Mouse (Mus musculus): ENCODE data around the gene Dcst1. TPM values are rescaled to one million over a fixed set of nuclear protein-coding genes. Genes with fewer than 3 reads are reported as not detected.
A peak's percentile ranks its signal among the peaks of the same experiment; 100 is the strongest.

The Dcst1 gene
- total and polyA plus RNA-seq, 2 experiments from 2014 or later, result 0.29 to 0.50 TPM

GRCm38 (mm10) chr3:89380291-89380690 is 15.2 kb upstream of the Dcst1 start:
- DNase-seq (ENCODE audit: low spot score) (no peak), ATAC-seq (ENCODE audit: insufficient read depth, low read depth) (no peak)
- H3K4me3 ChIP-seq (ENCODE audit: low read depth, low read length), result no peak overlapping the region
- no peaks in the 10 kb centered on the region for H3K27me3 ChIP-seq (ENCODE audit: control insufficient read depth, insufficient read depth, low read length)
- H3K9me3 ChIP-seq (replicated peaks; ENCODE audit: control insufficient read depth, low read length), result no peaks in the 10 kb centered on the region
- 94% methylated on average over 14 of the region's 14 CpGs for WGBS
- peaks cover 6% of the 10 kb centered on the region; the same call in 1 of the 2 replicates for H3K4me1 ChIP-seq (ENCODE audit: control insufficient read depth, insufficient read depth)
- H3K4me2 ChIP-seq (ENCODE audit: low read depth, low read length), result no peak overlapping the region
- no peak overlapping the region for H3K27ac ChIP-seq (ENCODE audit: low read depth)
- H3K36me3 ChIP-seq (replicated peaks; ENCODE audit: control insufficient read depth, insufficient read depth, low read length), result peaks cover 11% of the 10 kb centered on the region
- no peak for TF ChIP-seq CTCF (IDR thresholded peaks at IDR 0.05; ENCODE audit: low read depth)
- TF ChIP-seq EP300 (IDR thresholded peaks at IDR 0.05; ENCODE audit: low read depth), result no peak
- H3K9ac ChIP-seq (replicated peaks; ENCODE audit: low read depth, low read length), result no peak overlapping the region

DNA sequence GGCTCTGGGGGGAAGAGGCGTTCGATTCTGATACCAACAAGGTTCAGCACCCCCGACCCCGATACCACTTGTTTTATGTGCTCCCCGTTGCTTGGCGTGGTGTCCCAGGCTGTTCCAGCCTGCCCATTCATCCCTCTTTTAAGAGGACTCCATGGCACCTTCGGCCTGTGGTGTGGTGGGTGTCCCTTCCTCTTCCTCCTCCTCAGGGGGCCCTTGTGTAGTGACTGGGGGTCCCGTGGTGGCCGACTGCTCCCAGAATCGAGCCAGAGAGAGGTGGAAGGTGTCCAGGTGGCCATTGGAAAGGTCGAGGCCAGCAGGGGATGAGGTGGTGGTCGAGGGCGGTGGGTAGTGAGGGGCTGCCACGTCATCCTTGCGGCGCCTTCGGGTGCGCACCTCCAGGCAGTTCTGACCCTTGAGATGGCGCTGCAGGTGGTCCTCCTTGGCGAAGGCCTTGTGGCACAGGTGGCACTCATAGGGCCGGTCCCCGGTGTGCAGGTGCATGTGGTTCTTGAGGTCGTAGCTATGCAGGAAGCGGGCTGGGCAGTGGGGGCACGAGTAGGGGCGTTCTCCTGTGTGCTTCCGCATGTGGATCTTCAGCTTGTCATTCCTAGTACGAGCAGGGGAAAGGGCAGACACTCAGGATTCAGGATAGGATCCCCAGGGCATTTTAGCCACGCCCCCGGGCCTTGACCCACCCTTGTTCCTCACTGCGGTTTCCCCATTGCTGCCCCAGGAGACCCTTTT is 14.5 kb upstream of the Dcst1 start:
- TF ChIP-seq CTCF (IDR thresholded peaks at IDR 0.05; ENCODE audit: low read depth) (no peak), EP300 (IDR thresholded peaks at IDR 0.05; ENCODE audit: low read depth) (no peak)
- WGBS, result 88% methylated on average over 31 of the region's 31 CpGs
- Histone ChIP-seq H3K9me3 (replicated peaks; ENCODE audit: control insufficient read depth, low read length) (no peaks in the 10 kb centered on the region), H3K4me3 (ENCODE audit: low read depth, low read length) (no peak overlapping the region), H3K9ac (replicated peaks; ENCODE audit: low read depth, low read length) (no peak overlapping the region), H3K4me2 (ENCODE audit: low read depth, low read length) (no peak overlapping the region), H3K27me3 (ENCODE audit: control insufficient read depth, insufficient read depth, low read length) (no peaks in the 10 kb centered on the region), H3K36me3 (replicated peaks; ENCODE audit: control insufficient read depth, insufficient read depth, low read length) (peaks cover 11% of the 10 kb centered on the region), H3K27ac (ENCODE audit: low read depth) (no peak overlapping the region), H3K4me1 (ENCODE audit: control insufficient read depth, insufficient read depth) (peaks cover 6% of the 10 kb centered on the region; the same call in 1 of the 2 replicates)
- DNase-seq (ENCODE audit: low spot score), result no peak
- ATAC-seq (ENCODE audit: insufficient read depth, low read depth), result no peak

DNA sequence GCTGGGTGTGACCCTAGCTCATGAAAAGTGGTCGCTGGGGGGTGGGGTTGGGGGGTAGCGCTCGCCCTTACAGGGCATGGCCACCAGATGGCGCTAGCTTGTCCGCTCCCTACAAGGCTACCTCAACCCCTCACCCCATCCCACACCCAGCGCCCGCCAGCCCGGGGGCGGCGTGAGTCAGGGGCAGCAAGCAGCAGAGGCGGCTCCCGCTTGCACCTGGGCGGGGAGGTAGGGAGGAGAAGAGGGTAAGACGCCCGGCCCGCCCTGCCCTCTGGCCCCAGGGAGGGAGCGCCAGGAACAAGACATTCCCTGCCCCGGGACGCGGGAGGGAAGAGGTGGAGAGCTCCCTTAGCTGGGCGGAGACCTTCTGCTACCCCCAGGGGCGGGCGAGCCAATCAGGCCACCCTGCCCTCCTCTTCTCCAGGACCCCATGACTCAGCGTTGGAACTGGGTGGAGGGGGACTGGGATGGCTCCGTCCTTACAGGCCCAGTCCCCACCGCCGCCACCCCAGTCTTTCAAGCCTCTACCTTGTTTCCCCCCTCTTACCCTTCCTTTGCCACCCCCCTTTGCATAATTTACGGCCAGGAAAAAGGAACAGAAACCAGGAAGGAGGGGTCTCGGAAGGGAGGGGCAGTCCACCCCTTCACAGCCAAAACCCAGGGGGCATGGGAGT is 13.5 kb upstream of the Dcst1 start:
- peak; percentile 73 for DNase-seq (ENCODE audit: low spot score)
- Histone ChIP-seq H3K4me3 (ENCODE audit: low read depth, low read length) (peak overlapping the region; percentile 48), H3K27me3 (ENCODE audit: control insufficient read depth, insufficient read depth, low read length) (no peaks in the 10 kb centered on the region), H3K36me3 (replicated peaks; ENCODE audit: control insufficient read depth, insufficient read depth, low read length) (peaks cover 11% of the 10 kb centered on the region), H3K9me3 (replicated peaks; ENCODE audit: control insufficient read depth, low read length) (no peaks in the 10 kb centered on the region), H3K4me1 (ENCODE audit: control insufficient read depth, insufficient read depth) (peaks cover 6% of the 10 kb centered on the region; the same call in 1 of the 2 replicates), H3K9ac (replicated peaks; ENCODE audit: low read depth, low read length) (peak overlapping the region; percentile 42), H3K4me2 (ENCODE audit: low read depth, low read length) (peak overlapping the region; percentile 70), H3K27ac (ENCODE audit: low read depth) (no peak overlapping the region)
- 7% methylated on average over 24 of the region's 29 CpGs for WGBS
- TF ChIP-seq EP300 (IDR thresholded peaks at IDR 0.05; ENCODE audit: low read depth) (no peak), CTCF (IDR thresholded peaks at IDR 0.05; ENCODE audit: low read depth) (peak; percentile 87)
- ATAC-seq (ENCODE audit: insufficient read depth, low read depth), result peak; percentile 92

GRCm38 (mm10) chr3:89377831-89378230 is 12.8 kb upstream of the Dcst1 start:
- Histone ChIP-seq H3K27me3 (ENCODE audit: control insufficient read depth, insufficient read depth, low read length) (no peaks in the 10 kb centered on the region), H3K4me1 (ENCODE audit: control insufficient read depth, insufficient read depth) (peaks cover 6% of the 10 kb centered on the region; the same call in 1 of the 2 replicates), H3K27ac (ENCODE audit: low read depth) (no peak overlapping the region), H3K4me3 (ENCODE audit: low read depth, low read length) (peak overlapping the region; percentile 48), H3K4me2 (ENCODE audit: low read depth, low read length) (peak overlapping the region; percentile 70), H3K36me3 (replicated peaks; ENCODE audit: control insufficient read depth, insufficient read depth, low read length) (peaks cover 11% of the 10 kb centered on the region), H3K9me3 (replicated peaks; ENCODE audit: control insufficient read depth, low read length) (no peaks in the 10 kb centered on the region), H3K9ac (replicated peaks; ENCODE audit: low read depth, low read length) (peak overlapping the region; percentile 42; the same call in 1 of the 2 replicates)
- TF ChIP-seq CTCF (IDR thresholded peaks at IDR 0.05; ENCODE audit: low read depth) (no peak), EP300 (IDR thresholded peaks at IDR 0.05; ENCODE audit: low read depth) (no peak)
- 0 out of 2 replicates have a peak, but pooled peaks have one; percentile 7 for ATAC-seq (ENCODE audit: insufficient read depth, low read depth)
- WGBS, result 70% methylated on average over 4 of the region's 4 CpGs
- no peak for DNase-seq (ENCODE audit: low spot score)

GRCm38 (mm10) chr3:89373581-89374231 is 8.7 kb upstream of the Dcst1 start:
- WGBS, result 57% methylated on average over 5 of the region's 5 CpGs
- Histone ChIP-seq H3K4me1 (ENCODE audit: control insufficient read depth, insufficient read depth) (peaks cover 6% of the 10 kb centered on the region; the same call in 1 of the 2 replicates), H3K36me3 (replicated peaks; ENCODE audit: control insufficient read depth, insufficient read depth, low read length) (no peaks in the 10 kb centered on the region), H3K4me3 (ENCODE audit: low read depth, low read length) (no peak overlapping the region), H3K9me3 (replicated peaks; ENCODE audit: control insufficient read depth, low read length) (no peaks in the 10 kb centered on the region), H3K4me2 (ENCODE audit: low read depth, low read length) (no peak overlapping the region), H3K27me3 (ENCODE audit: control insufficient read depth, insufficient read depth, low read length) (no peaks in the 10 kb centered on the region), H3K9ac (replicated peaks; ENCODE audit: low read depth, low read length) (no peak overlapping the region), H3K27ac (ENCODE audit: low read depth) (no peak overlapping the region)
- ATAC-seq (ENCODE audit: insufficient read depth, low read depth) (no peak), DNase-seq (ENCODE audit: low spot score) (no peak)
- TF ChIP-seq EP300 (IDR thresholded peaks at IDR 0.05; ENCODE audit: low read depth), result no peak
- TF ChIP-seq CTCF (IDR thresholded peaks at IDR 0.05; ENCODE audit: low read depth), result no peak

Measured in heart, postnatal 0 days (tissue).